Mouse (Mus musculus): ENCODE results near the gene Igsf8.

The Igsf8 gene

GRCm38 (mm10) chr1:172347382-172347781 is 85.9 kb downstream of the Igsf8 start:
- DNase-seq (ENCODE audit: low read depth, low spot score): no peak

- no peak for DNase-seq (ENCODE audit: low read depth, low spot score)
Measured at GRCm38 (mm10) chr1:172349504-172349903, 88.1 kb downstream of the Igsf8 start.

- DNase-seq (ENCODE audit: low read depth, low spot score): no peak
Measured at GRCm38 (mm10) chr1:172349916-172350812, 88.7 kb downstream of the Igsf8 start.

- DNase-seq (ENCODE audit: low read depth, low spot score): no peak
Measured at GRCm38 (mm10) chr1:172352001-172352400, 90.6 kb downstream of the Igsf8 start.

- DNase-seq (ENCODE audit: low read depth, low spot score): no peak
Measured at GRCm38 (mm10) chr1:172352453-172352852, 91.0 kb downstream of the Igsf8 start.

GRCm38 (mm10) chr1:172355336-172355735 is 93.9 kb downstream of the Igsf8 start:
- no peak for DNase-seq (ENCODE audit: low read depth, low spot score)

- DNase-seq (ENCODE audit: low read depth, low spot score): no peak
Measured at GRCm38 (mm10) chr1:172357550-172357949, 96.1 kb downstream of the Igsf8 start.

GRCm38 (mm10) chr1:172358341-172358740 is 96.9 kb downstream of the Igsf8 start:
- DNase-seq (ENCODE audit: low read depth, low spot score): no peak

- no peak for DNase-seq (ENCODE audit: low read depth, low spot score)
Measured at GRCm38 (mm10) chr1:172364684-172365083, 103.2 kb downstream of the Igsf8 start.

GRCm38 (mm10) chr1:172368768-172369418 is 107.5 kb downstream of the Igsf8 start:
- DNase-seq (ENCODE audit: low read depth, low spot score): no peak

Measured in retina, postnatal 7 days (tissue).